Mouse (Mus musculus) myocyte (in vitro differentiated cells): Measurements from ENCODE around the gene Clpx.
"Not testable (repeated sequence)": the region's sequence is repeated elsewhere in the genome, so short reads cannot be mapped to it uniquely, and the experiment has no call there.

Experiments used
- CEBPB ChIP-seq: IDR thresholded peaks from 2 replicates; pipeline ENCODE4 v1.6.1; 2011; ENCODE audit warnings: mild to moderate bottlenecking, moderate library complexity; ENCODE audit not compliant: poor library complexity, insufficient read depth, severe bottlenecking
- E2F4 ChIP-seq: IDR thresholded peaks from one replicate; pipeline ENCODE4 v1.6.1; 2011; ENCODE audit warnings: mild to moderate bottlenecking, control low read depth, moderate library complexity; ENCODE audit not compliant: insufficient read depth
- MAX ChIP-seq: IDR thresholded peaks from one replicate; pipeline ENCODE4 v1.6.1; 2011; ENCODE audit warnings: low read depth, mild to moderate bottlenecking, control low read depth
- POLR2A ChIP-seq: IDR thresholded peaks from one replicate; pipeline ENCODE4 v1.6.1; 2011; ENCODE audit warnings: low read depth, mild to moderate bottlenecking, control low read depth, moderate library complexity; ENCODE audit not compliant: insufficient read length
- POLR2AphosphoS2 ChIP-seq: IDR thresholded peaks from one replicate; pipeline ENCODE4 v1.6.1; 2011; ENCODE audit warnings: low read depth, control low read depth; ENCODE audit not compliant: insufficient read length
- SRF ChIP-seq: IDR thresholded peaks from one replicate; pipeline ENCODE4 v1.6.1; 2011; ENCODE audit warnings: low read depth; ENCODE audit not compliant: control insufficient read depth, insufficient read length
- TCF12 ChIP-seq: IDR thresholded peaks from one replicate; pipeline ENCODE4 v1.6.1; 2011; ENCODE audit warnings: mild to moderate bottlenecking, control low read depth; ENCODE audit not compliant: poor library complexity, insufficient read depth, severe bottlenecking
- USF1 ChIP-seq: IDR thresholded peaks from one replicate; pipeline ENCODE4 v1.6.1; 2011; ENCODE audit warnings: low read depth, mild to moderate bottlenecking, control low read depth, moderate library complexity

DNA sequence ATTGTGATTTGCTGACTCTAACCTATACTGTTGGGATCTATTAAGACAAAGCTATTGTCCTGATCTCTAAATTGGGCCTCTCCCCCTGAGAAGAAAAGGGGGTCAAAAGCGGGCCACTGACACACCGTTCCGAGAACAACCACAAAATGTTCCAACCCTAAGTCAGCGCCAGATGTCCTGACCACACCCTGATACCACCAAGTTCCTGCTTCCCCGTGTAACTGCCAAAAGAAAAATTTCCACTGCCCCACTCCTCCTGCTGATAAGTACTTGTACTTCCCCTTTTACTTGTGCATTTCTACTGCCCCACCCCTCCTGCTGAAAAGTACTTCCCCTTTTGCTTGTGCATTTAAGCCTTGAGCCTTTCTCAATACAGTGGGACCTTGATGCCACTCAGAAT is 5.8 kb upstream of the Clpx start:
- not testable (repeated sequence) for TF ChIP-seq TCF12, CEBPB, E2F4, POLR2A, USF1, MAX, SRF, POLR2AphosphoS2
